Mouse (Mus musculus) liver, embryonic 14.5 days (tissue): ENCODE data around the gene Nudt17. TPM values are rescaled to one million over a fixed set of nuclear protein-coding genes. Genes with fewer than 3 reads are reported as not detected.

Experiments used
- ATAC-seq: fragments of 200-750 bp; cut with Nextera tagmentation; 2 replicates; pipeline ENCODE4 v1.8.0; 2017; ENCODE audit warnings: moderate number of reproducible peaks, mild to moderate bottlenecking, moderate library complexity; ENCODE audit not compliant: insufficient read depth
- DNase-seq, 3 experiments: peaks; one replicate each; pipeline ENCODE4 v3.0.0-alpha.2; 2012 to 2013; ENCODE audit warnings: low read depth in 3 of 3, low spot score in 3 of 3
- H3K27ac ChIP-seq: fragments of 300-500 bp; sonication (generic); 2 replicates; pipeline ENCODE4 v1.5.1; 2014; ENCODE audit warnings: moderate library complexity, mild to moderate bottlenecking, control low read depth, inconsistent platforms
- H3K27me3 ChIP-seq: fragments of 300-500 bp; sonication (generic); 2 replicates; pipeline ENCODE4 v1.6.1; 2014; ENCODE audit warnings: mild to moderate bottlenecking, low read length, moderate library complexity; ENCODE audit not compliant: control insufficient read depth, insufficient read depth
- H3K36me3 ChIP-seq: fragments of 300-500 bp; sonication (generic); replicated peaks from 2 replicates; pipeline ENCODE4 v1.6.1; 2014; ENCODE audit warnings: low read depth; ENCODE audit not compliant: control insufficient read depth, insufficient read depth
- H3K4me1 ChIP-seq, 2 experiments: fragments of 200-500 bp in 1 of 2; fragments of 300-500 bp in 1 of 2; sonication (generic) in 1 of 2; replicated peaks; 2 replicates each; pipeline ENCODE4 v1.6.1; 2012 to 2014; ENCODE audit warnings: antibody characterized with exemption in 1 of 2, inconsistent platforms in 1 of 2, low read length in 1 of 2; ENCODE audit not compliant: control insufficient read depth in 2 of 2, insufficient read depth in 2 of 2
- H3K4me2 ChIP-seq: fragments of 300-500 bp; sonication (generic); 2 replicates; pipeline ENCODE4 v1.6.1; 2014; ENCODE audit warnings: low read depth, mild to moderate bottlenecking, control low read depth, moderate library complexity
- H3K4me3 ChIP-seq, 2 experiments: fragments of 200-500 bp in 1 of 2; fragments of 300-500 bp in 1 of 2; sonication (generic) in 1 of 2; 2 replicates each; pipeline ENCODE4 v1.5.1; 2012 to 2014; ENCODE audit warnings: low read depth in 2 of 2, low read length in 2 of 2, mild to moderate bottlenecking in 2 of 2, control low read depth in 1 of 2, inconsistent platforms in 1 of 2, moderate library complexity in 1 of 2; ENCODE audit not compliant: insufficient read depth in 1 of 2
- H3K9ac ChIP-seq: fragments of 300-500 bp; sonication (generic); replicated peaks from 2 replicates; pipeline ENCODE4 v1.6.1; 2014; ENCODE audit warnings: mild to moderate bottlenecking, control low read depth, moderate library complexity
- H3K9me3 ChIP-seq: fragments of 300-500 bp; sonication (generic); 2 replicates; pipeline ENCODE4 v1.6.1; 2016; ENCODE audit warnings: low read length, mixed read lengths; ENCODE audit not compliant: control insufficient read depth
- CTCF ChIP-seq: IDR thresholded peaks from 2 replicates; pipeline ENCODE4 v1.5.1; 2016; ENCODE audit warnings: antibody characterized with exemption, low read depth, control low read depth
- EP300 ChIP-seq: IDR thresholded peaks from 2 replicates; pipeline ENCODE4 v1.6.1; 2016; ENCODE audit warnings: antibody characterized with exemption, low read depth
- WGBS: fragments of 180-500 bp; shearing (Covaris S2); extraction: QIAGEN DNeasy Blood & Tissue Kit; methylation state at CpG from one replicate; pipeline ENCODE4 v1.1.7; 2014; ENCODE audit not compliant: insufficient replicate concordance; 5-methylcytosine and 5-hydroxymethylcytosine counted together
- polyA plus RNA-seq, 2 experiments: library from polyadenylated mRNA; depleted of rRNA in 1 of 2; stranded (reverse) in 1 of 2; unstranded in 1 of 2; fragments of >200 nt; fragmentation: Nextera tagmentation in 1 of 2; extraction: Ambion mirVana in 1 of 2; gene quantifications; 2 replicates each; pipeline versions ENCODE4 v1.2.1 to v1.2.3; 2012 to 2014

Gene Nudt17
- polyA plus RNA-seq, 2 experiments: 0.65 to 1.4 TPM

DNA sequence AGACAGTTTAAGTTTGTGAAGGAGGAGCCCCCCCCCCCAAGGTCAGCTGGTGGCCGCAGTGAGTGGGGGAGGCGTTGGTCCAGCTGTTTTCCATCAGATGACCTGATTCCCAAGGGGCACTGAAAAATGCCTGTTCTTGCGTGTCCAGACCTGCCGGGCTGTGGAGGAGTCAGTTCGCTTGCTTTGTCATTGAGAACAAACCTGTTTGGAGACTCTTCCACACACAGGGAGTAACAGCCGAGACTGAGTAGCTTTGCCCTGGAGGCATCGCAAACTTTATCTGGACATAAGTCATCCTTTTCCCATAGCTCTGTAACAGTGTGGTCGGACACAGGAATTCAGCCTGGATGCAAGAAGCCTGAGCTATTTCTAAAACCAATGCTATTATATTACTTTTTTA, 33.9 kb downstream of the Nudt17 start:
- Histone ChIP-seq H3K27me3 (peaks cover 3% of the 10 kb centered on the region), H3K4me1 (peaks cover 0 to 11% of the 10 kb centered on the region in 2 experiments), H3K4me2 (no peak overlapping the region), H3K36me3 (no peaks in the 10 kb centered on the region), H3K9me3 (no peaks in the 10 kb centered on the region), H3K9ac (no peak overlapping the region), H3K4me3 (no peak overlapping the region), H3K27ac (no peak overlapping the region)
- TF ChIP-seq EP300 (no peak), CTCF (no peak)
- DNase-seq (no peak), ATAC-seq (no peak)
- WGBS: 70% methylated on average over 8 of the region's 8 CpGs

DNA sequence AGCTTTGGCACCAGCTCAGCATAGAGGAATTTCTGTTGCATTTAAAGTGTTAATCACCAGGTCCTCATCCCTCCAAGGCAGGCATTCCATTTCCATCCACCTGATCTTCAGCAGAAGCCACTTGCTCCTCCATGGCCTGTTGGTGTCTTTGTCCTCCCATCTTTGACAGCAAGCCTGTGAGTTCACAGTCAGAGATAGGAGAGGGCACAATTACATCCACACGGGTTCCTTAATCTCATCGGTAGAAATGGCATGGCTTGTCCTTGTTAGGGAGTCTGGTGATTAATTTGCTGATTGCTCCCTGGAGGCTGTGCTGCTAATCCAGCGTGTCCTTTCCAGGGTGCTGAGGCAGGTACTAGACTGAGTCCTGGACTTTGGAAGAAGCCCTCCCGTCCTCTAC, 34.8 kb downstream of the Nudt17 start:
- WGBS: 62% methylated on average over 4 of the region's 4 CpGs
- no peak for DNase-seq
- Histone ChIP-seq H3K9me3 (no peaks in the 10 kb centered on the region), H3K4me2 (no peak overlapping the region), H3K36me3 (no peaks in the 10 kb centered on the region), H3K4me1 (peaks cover 0 to 7% of the 10 kb centered on the region in 2 experiments; a peak in 3 of 4 replicates), H3K27ac (no peak overlapping the region), H3K4me3 (no peak overlapping the region), H3K27me3 (peaks cover 3% of the 10 kb centered on the region), H3K9ac (no peak overlapping the region)
- no peak for ATAC-seq
- no peak for TF ChIP-seq CTCF

DNA sequence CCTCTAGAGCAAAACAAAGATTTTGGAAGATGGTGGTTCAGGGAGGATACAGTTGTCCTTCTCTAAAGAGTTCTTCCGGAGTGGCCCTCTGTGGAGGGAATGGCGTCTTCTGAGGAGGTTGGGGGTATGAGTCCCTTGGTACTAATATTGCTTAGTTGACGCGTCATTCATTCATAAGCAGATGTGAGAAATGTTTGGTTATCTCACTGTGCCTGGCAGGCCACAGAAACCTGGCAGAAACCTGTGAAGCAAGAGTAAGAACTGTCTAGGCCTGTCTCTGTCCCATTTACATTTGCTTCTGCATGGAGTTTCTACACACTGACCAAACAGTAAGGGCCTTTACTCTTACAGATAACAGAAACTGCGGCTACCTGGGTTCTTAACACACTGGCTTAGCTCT, 36.8 kb downstream of the Nudt17 start:
- no peak overlapping the region for H3K9ac ChIP-seq
- no peak for TF ChIP-seq EP300
- TF ChIP-seq CTCF: no peak
- DNase-seq: no peak
- peaks cover 0 to 7% of the 10 kb centered on the region in 2 experiments; a peak in 3 of 4 replicates for H3K4me1 ChIP-seq
- ATAC-seq: no peak
- no peak overlapping the region for H3K27ac ChIP-seq
- H3K36me3 ChIP-seq: no peaks in the 10 kb centered on the region
- peaks cover 3% of the 10 kb centered on the region for H3K27me3 ChIP-seq
- no peaks in the 10 kb centered on the region for H3K9me3 ChIP-seq
- WGBS: 78% methylated on average over 5 of the region's 5 CpGs
- H3K4me2 ChIP-seq: no peak overlapping the region
- no peak overlapping the region for H3K4me3 ChIP-seq

DNA sequence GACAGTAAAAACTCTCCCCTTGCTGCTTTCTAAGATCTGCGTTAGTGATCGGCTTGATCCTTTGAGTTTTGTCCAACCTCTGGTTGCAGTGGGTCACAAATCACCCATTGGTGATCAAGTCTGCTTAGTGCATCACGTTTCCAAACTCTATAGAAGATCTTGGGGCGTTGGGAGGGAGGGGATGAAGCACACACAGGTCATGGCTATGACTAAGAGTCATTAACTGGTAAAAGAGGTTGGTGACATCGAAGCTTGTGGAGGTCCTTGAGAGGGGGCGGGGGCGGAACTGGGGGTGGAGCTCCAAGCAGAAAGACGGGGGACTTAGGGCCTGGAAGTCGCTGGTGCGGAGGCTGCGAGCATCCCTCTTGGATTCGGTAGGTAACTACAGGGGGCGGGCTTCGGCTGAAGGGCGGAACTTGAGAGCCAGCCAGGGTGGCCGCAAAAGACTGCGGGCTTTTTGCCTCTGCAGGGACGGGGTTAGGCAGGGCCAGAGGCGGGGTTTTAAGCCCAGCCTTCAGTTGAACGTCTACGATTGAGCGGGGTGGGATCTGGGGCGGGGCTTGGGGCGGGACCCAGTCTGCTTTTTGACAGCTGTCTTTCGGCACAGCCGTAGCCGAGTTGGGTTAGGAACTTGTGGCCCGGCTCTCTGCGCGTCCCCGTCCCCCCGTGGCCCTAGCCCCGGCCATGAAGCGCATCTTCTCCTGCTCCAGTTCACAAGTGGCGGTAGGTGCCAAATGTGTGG, 38.5 kb downstream of the Nudt17 start, which contains the start of gene Ankrd35:
Ankrd35 (plus strand) TSS at position 405 of the 742 bp plus-strand sequence.
- Histone ChIP-seq H3K4me3 (peak within 1 kb of the TSS; percentile 38 to 50), H3K4me2 (peak within 1 kb of the TSS; percentile 62), H3K9ac (no peak within 1 kb of the TSS), H3K27ac (no peak within 1 kb of the TSS), H3K4me1 (peaks cover 0 to 7% of the 10 kb centered on the region in 2 experiments; a peak in 3 of 4 replicates), H3K36me3 (no peaks in the 10 kb centered on the region), H3K9me3 (no peaks in the 10 kb centered on the region), H3K27me3 (peaks cover 3% of the 10 kb centered on the region)
- DNase-seq (peak; percentile 49 to 76 (median 55)), ATAC-seq (peak; percentile 88)
- WGBS: 4% methylated on average over 35 of the region's 35 CpGs
- TF ChIP-seq CTCF: peak; percentile 42
- TF ChIP-seq EP300: no peak

GRCm38 (mm10) chr3:96668424-96669067, 39.8 kb downstream of the Nudt17 start:
- ATAC-seq (no peak), DNase-seq (no peak)
- H3K9ac ChIP-seq: no peak overlapping the region
- no peaks in the 10 kb centered on the region for H3K36me3 ChIP-seq
- TF ChIP-seq EP300 (no peak), CTCF (no peak)
- whole genome bisulfite sequencing: 75% methylated on average over 5 of the region's 5 CpGs
- H3K4me1 ChIP-seq: peaks cover 0 to 10% of the 10 kb centered on the region in 2 experiments; a peak in 3 of 4 replicates
- H3K27me3 ChIP-seq: peaks cover 3% of the 10 kb centered on the region
- no peak overlapping the region for H3K4me2 ChIP-seq
- no peak overlapping the region for H3K4me3 ChIP-seq
- no peak overlapping the region for H3K27ac ChIP-seq
- no peaks in the 10 kb centered on the region for H3K9me3 ChIP-seq
